ENCODE assay signal across 8 mouse cellular contexts in the genomic region with DNA sequence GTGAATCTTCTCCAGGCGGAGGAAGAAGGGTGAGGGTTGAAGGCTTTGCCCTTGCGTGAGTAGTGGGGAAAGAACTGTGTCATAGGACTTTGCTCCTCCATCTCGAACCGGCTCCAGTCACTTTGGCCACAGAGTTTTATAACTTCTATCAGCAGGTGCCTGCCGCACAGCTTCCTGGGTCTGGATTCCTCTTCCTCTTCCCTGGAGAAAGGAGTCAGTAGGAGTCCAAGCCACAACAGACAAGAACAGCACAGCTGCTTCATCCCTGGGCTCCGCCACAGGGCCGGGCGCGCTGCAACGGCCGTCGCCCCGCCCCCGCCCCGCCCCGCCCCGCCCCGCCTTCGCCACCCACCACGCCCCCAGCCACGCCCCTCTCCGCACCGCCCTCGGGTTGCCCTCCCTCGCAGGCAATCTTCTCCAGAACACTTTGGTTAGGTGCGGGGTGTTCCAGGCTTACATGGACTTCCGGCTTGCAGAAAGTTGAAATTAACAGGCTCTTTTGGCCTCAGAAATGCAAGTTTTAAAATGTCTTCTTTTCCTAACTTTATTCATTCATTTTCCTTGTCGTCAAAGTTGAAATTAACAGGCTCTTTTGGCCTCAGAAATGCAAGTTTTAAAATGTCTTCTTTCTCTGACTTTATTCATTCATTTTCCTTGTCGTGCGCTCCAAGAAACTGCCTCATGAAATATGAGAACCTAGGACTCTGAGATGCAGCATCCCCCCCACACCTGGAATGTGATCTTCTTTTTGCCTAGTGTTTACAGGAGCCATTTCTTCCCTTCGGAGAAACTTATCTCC. TPM values are rescaled to one million over a fixed set of nuclear protein-coding genes. Genes with fewer than 3 reads are reported as not detected.
A peak's percentile ranks its signal among the peaks of the same experiment; 100 is the strongest.
DNase-seq lines count a peak whose midpoint lies in the region; ATAC-seq and TF ChIP-seq lines count a peak whose summit lies in the region.

A gene (minus strand): TSS at position 304 of the 799 bp plus-strand sequence.

- peak; percentile 30 for DNase-seq in adrenal gland, adult 8-10 months
- peak; percentile 66 for DNase-seq in heart, postnatal 0 days (ENCODE audit: low spot score)
- DNase-seq in kidney, postnatal 25 days = peak; percentile 82 to 86
- peak; percentile 11 to 13 for DNase-seq in right cerebral cortex, adult 2 months (ENCODE audit: low spot score in 2 of 2)
- DNase-seq in urinary bladder, postnatal 14 days (ENCODE audit: low spot score) = peak; percentile 80

- no peaks in the 10 kb centered on the region for H3K4me1 ChIP-seq in ES-Bruce4 (ENCODE audit: control insufficient read depth, insufficient read depth, low read length)
- peaks cover 24% of the 10 kb centered on the region for H3K4me1 ChIP-seq in erythroblast, embryonic 14.5 days (ENCODE audit: control insufficient read depth)
- H3K4me1 ChIP-seq in heart, postnatal 0 days (ENCODE audit: control insufficient read depth, insufficient read depth) = no peaks in the 10 kb centered on the region

- WGBS in heart, postnatal 0 days = 5% methylated on average over 31 of the region's 31 CpGs

- H3K4me3 ChIP-seq in ES-Bruce4 (ENCODE audit: low read depth, low read length) = peak within 1 kb of the TSS; percentile 44
- peak within 1 kb of the TSS; percentile 56 for H3K4me3 ChIP-seq in erythroblast, embryonic 14.5 days (replicated peaks)
- peak within 1 kb of the TSS; percentile 37 for H3K4me3 ChIP-seq in heart, postnatal 0 days (ENCODE audit: low read depth, low read length)

- TF ChIP-seq EP300 in ES-Bruce4 (IDR thresholded peaks at IDR 0.05; ENCODE audit: insufficient read depth, low read depth, low read length) = no peak
- TF ChIP-seq EP300 in heart, postnatal 0 days (IDR thresholded peaks at IDR 0.05; ENCODE audit: low read depth) = no peak

- no peak within 1 kb of the TSS for H3K27ac ChIP-seq in ES-Bruce4 (ENCODE audit: insufficient read depth, low read length)
- no peak within 1 kb of the TSS for H3K27ac ChIP-seq in heart, postnatal 0 days (ENCODE audit: low read depth)

- no peaks in the 10 kb centered on the region for H3K9me3 ChIP-seq in ES-Bruce4 (replicated peaks; ENCODE audit: control insufficient read depth, insufficient read depth, low read length, poor library complexity, severe bottlenecking)
- no peaks in the 10 kb centered on the region for H3K9me3 ChIP-seq in erythroblast, embryonic 14.5 days (ENCODE audit: control insufficient read depth, low read length)
- no peaks in the 10 kb centered on the region for H3K9me3 ChIP-seq in heart, postnatal 0 days (replicated peaks; ENCODE audit: control insufficient read depth, low read length)

- H3K9ac ChIP-seq in ES-Bruce4 (ENCODE audit: low read depth, poor library complexity, severe bottlenecking) = peak within 1 kb of the TSS; percentile 61; the same call in 1 of the 2 replicates
- H3K9ac ChIP-seq in heart, postnatal 0 days (replicated peaks; ENCODE audit: low read depth, low read length) = 0 out of 2 replicates have a peak within 1 kb of the TSS, but pooled peaks have one; percentile 17

- H3K36me3 ChIP-seq in ES-Bruce4 (ENCODE audit: control insufficient read depth, insufficient read depth, low read length, poor library complexity, severe bottlenecking) = no peaks in the 10 kb centered on the region
- no peaks in the 10 kb centered on the region for H3K36me3 ChIP-seq in erythroblast, embryonic 14.5 days (ENCODE audit: control insufficient read depth)
- no peaks in the 10 kb centered on the region for H3K36me3 ChIP-seq in heart, postnatal 0 days (replicated peaks; ENCODE audit: control insufficient read depth, insufficient read depth, low read length)

- H3K4me2 ChIP-seq in heart, postnatal 0 days (ENCODE audit: low read depth, low read length) = peak within 1 kb of the TSS; percentile 70

- no peak for TF ChIP-seq CTCF in ES-Bruce4 (IDR thresholded peaks at IDR 0.05; ENCODE audit: low read depth, low read length)
- no peak for TF ChIP-seq CTCF in heart, postnatal 0 days (IDR thresholded peaks at IDR 0.05; ENCODE audit: low read depth)

- peak; percentile 64 for TF ChIP-seq POLR2A in ES-Bruce4 (IDR thresholded peaks at IDR 0.05; ENCODE audit: insufficient read depth, low read length)

- H3K27me3 ChIP-seq in ES-Bruce4 (ENCODE audit: control insufficient read depth, insufficient read depth, low read length, poor library complexity, severe bottlenecking) = no peaks in the 10 kb centered on the region
- peaks cover 30% of the 10 kb centered on the region for H3K27me3 ChIP-seq in erythroblast, embryonic 14.5 days (ENCODE audit: control insufficient read depth)
- 0 out of 2 replicates have a peak, but pooled peaks cover 6% of the 10 kb centered on the region for H3K27me3 ChIP-seq in heart, postnatal 0 days (ENCODE audit: control insufficient read depth, insufficient read depth, low read length)

- peak; percentile 98 for ATAC-seq in heart, postnatal 0 days (ENCODE audit: insufficient read depth, low read depth)
- ATAC-seq in megakaryocyte, adult 5-6 weeks (ENCODE audit: poor library complexity, severe bottlenecking) = peak; percentile 92

RNA-seq across cellular contexts. Expression of the gene that starts here (rescaled TPM):
- 7.7 and 12.2 TPM in 2 replicates for polyA plus RNA-seq in ES-Bruce4 (2011; ENCODE audit: insufficient read depth, insufficient read length, low read depth, missing spikeins)
- 1 to 10 TPM in 1 of 4 experiments, under 1 TPM in 2, not detected in 1; 0.42 to 1.5 (median 0.71) TPM for total RNA-seq in adrenal gland, adult 8-10 months (2022)
- polyA plus RNA-seq in erythroblast, embryonic 14.5 days (2012) = not detected in 2 replicates
- total RNA-seq in heart, postnatal 0 days (2014; rRNA removed; ENCODE audit: low replicate concordance) = 3.0 and 5.6 TPM in 2 replicates
- 3.0 and 3.3 TPM in 2 replicates for polyA plus RNA-seq in heart, postnatal 0 days (2015; fragmentation: Nextera tagmentation; extraction: Ambion mirVana)
- total RNA-seq in megakaryocyte, adult 5-6 weeks (2015) = not detected in 2 replicates
- total RNA-seq in megakaryocyte, adult 5-6 weeks (2017) = 0.81 TPM in 1 of 2 replicates, not detected in the other

Comparison
In these comparisons a context has a peak if more than half of its experiments do, and no peak if none do; other contexts are left out.
1. Peak in ATAC-seq in megakaryocyte, adult 5-6 weeks; RNA of the gene not detected or under 1 TPM.
2. DNase-seq: peak in every context shown above with its lines; median percentile 84 in kidney, postnatal 25 days; 80 in urinary bladder, postnatal 14 days; 66 in heart, postnatal 0 days; 30 in adrenal gland, adult 8-10 months; 12 in right cerebral cortex, adult 2 months.